Mouse (Mus musculus): ENCODE data around the gene Dab1.

DNA sequence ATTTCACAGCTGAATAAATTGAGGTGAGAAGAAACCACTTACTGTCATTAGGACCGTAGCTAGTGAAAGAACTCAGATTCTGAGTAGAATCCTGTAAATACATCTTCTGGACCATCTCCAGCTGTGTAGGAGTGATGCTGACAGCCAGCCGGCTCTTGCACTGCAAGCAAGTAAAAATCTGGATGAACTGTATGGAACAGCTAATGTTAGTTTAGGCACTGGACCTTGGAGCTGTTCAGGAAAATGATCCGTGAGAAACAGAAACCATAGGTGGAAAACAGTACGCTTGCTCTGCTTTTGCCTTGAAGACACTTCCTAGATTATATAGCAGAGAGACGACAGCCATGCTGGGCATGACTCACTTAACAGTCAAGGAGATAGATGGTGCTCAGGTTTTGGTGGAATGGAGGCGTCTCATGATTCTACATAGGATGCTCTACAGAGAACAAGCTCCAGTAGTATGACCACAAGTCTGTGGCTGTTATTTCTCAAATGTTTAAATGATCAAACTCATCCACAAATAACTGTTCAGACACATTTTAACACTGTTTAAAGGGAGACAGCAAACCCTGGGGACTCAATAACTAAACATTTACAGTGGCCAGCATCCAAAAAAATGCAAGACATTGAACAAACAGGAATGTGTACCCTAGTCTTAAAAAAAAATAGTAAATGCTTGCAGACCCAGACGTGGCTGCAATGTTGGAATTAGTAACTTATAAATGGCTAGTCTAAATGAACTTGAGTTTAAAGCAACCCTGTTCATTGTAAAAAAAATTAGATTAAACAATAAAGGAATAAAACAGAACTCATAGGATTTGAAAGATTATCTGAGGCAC, 429.0 kb downstream of the Dab1 start:
- TF ChIP-seq CTCF (IDR thresholded peaks at IDR 0.05; ENCODE audit: insufficient read depth, low read depth, low read length) (no peak), POLR2A (IDR thresholded peaks at IDR 0.05; ENCODE audit: insufficient read depth, low read depth, low read length) (no peak)

Measured in olfactory bulb, adult 2 months (tissue).